Mouse (Mus musculus): ENCODE results near the gene Tmem53.
"Not testable (repeated sequence)": the region's sequence is repeated elsewhere in the genome, so short reads cannot be mapped to it uniquely, and the experiment has no call there.

The Tmem53 gene

DNA sequence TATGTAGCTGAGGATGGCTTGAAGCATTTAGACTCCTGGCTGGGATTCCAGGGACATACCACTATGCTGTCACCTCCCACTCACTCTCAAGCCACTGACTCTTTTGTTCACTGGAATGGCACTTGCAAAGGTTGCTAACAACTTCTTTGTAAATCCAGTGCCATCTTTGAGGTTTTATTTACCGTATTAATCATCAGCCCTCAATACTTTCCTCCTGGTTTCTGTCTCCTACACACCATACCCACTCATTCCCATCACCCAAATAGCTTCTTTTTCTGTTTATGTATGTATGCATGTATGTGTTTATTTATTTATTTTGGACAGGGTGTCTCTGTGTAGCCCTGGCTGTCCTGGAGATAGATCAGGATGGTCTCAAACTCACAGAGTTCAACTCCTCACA is 769 bp upstream of the Tmem53 start:
- DNase-seq (ENCODE audit: low read depth, low spot score) = no peak

DNA sequence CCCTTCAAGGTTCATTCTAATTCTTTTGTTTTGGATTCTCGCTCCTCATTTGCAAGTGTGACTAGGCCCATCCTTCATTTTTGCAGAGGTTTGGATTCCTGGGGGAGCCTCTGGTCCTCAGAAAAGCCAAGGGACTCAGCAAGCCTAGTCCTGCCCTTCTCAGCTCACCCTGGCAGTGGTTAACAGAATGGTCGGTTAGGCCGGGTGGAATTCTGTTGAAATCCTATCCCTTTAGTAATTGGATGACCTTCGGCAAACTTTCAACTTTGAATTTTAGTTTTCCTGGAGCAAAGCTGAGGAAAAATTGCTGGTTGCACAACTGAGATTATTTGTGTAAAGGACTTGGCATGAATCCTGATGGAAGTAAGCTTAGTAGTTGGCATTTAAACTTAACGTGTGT is 600 bp downstream of the Tmem53 start:
- DNase-seq (ENCODE audit: low read depth, low spot score) = peak; percentile 47

GRCm38 (mm10) chr4:117252755-117253154 is 1.0 kb downstream of the Tmem53 start:
- no peak for DNase-seq (ENCODE audit: low read depth, low spot score)

- no peak for DNase-seq (ENCODE audit: low read depth, low spot score)
Measured at GRCm38 (mm10) chr4:117253218-117254016, 1.7 kb downstream of the Tmem53 start.

DNA sequence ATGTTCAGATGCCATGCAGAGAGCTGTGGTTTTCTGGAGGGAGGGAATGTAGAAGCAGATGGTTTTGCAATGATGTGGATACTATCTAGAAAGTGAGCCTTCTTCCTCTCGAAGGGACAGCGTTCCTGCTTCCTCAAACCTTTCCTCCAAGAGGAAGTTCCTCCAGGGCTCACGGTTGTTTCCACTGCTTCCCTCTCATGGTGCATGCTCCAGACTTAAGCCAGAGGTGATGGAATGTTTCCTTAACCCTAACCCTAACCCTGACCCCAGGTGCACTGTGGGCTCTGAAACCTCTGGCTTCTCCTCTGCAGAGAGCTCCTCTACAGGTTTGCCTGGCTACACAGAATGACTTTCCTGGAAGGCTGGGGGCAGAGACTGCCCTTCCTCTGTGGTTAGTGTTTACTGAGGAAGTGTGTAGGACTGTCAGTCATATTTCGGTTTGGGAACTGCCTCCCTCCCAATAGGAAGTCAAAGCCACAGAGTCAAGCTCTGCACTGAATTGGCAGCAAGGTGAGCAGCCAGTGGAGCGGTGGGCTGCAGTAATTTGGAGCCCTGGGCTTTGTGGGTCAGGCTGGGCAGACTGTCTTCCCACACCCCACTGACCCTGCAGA is 2.4 kb downstream of the Tmem53 start:
- no peak for DNase-seq (ENCODE audit: low read depth, low spot score)

- no peak for DNase-seq (ENCODE audit: low read depth, low spot score)
Measured at GRCm38 (mm10) chr4:117254672-117255071, 2.9 kb downstream of the Tmem53 start.

GRCm38 (mm10) chr4:117259909-117260308 is 8.2 kb downstream of the Tmem53 start:
- DNase-seq (ENCODE audit: low read depth, low spot score) = not testable (repeated sequence)

GRCm38 (mm10) chr4:117261222-117261621 is 9.5 kb downstream of the Tmem53 start:
- no peak for DNase-seq (ENCODE audit: low read depth, low spot score)

- DNase-seq (ENCODE audit: low read depth, low spot score) = no peak
Measured at GRCm38 (mm10) chr4:117262101-117262913, 10.6 kb downstream of the Tmem53 start.

GRCm38 (mm10) chr4:117262987-117263386 is 11.2 kb downstream of the Tmem53 start:
- DNase-seq (ENCODE audit: low read depth, low spot score) = no peak

DNA sequence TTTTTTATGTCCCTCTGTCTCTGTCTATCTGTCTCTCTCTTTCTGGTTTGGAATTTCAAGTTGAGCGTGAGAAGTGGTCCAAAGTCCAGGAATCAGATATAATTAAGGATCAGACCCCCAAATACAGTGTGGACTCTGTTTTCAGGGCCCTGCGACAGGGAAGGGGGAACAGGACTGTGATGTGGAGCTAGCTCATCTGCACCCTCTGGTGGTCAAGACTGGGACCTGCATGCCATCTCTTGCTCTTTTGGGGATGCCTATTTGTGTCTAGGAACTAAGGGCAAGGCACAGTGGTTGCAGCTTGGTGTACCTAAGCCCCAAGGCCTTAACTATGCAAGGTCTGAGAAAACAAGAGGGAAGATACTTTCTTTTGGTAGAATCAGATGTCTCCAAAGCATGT is 15.5 kb downstream of the Tmem53 start:
- peak; percentile 59 for DNase-seq (ENCODE audit: low read depth, low spot score)

GRCm38 (mm10) chr4:117267831-117268437 is 16.2 kb downstream of the Tmem53 start:
- DNase-seq (ENCODE audit: low read depth, low spot score) = no peak

GRCm38 (mm10) chr4:117270278-117270677 is 18.5 kb downstream of the Tmem53 start:
- no peak for DNase-seq (ENCODE audit: low read depth, low spot score)

DNA sequence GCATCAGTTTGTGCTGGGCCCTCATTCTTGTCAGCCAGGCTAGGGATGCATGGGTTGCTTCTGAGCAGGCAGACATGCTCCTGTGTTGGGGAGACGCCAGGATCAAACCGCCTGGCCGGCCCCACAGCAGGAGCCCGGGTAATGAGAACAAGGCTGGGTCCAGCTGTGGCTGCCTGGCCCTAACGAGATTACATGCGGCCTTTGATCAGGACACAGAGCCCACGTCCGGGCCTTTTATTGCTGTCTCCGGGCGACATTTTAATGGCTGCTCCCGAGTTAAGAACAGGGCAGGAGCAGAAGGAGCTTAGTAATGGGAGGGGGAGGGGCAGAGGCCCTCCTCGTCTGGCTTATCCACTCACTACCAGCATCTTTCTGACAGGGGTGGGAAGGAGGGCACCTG is 20.7 kb downstream of the Tmem53 start:
- DNase-seq (ENCODE audit: low read depth, low spot score) = no peak

- DNase-seq (ENCODE audit: low read depth, low spot score) = no peak
Measured at GRCm38 (mm10) chr4:117274720-117275119, 23.0 kb downstream of the Tmem53 start.

GRCm38 (mm10) chr4:117276281-117276711 is 24.5 kb downstream of the Tmem53 start:
- no peak for DNase-seq (ENCODE audit: low read depth, low spot score)

DNA sequence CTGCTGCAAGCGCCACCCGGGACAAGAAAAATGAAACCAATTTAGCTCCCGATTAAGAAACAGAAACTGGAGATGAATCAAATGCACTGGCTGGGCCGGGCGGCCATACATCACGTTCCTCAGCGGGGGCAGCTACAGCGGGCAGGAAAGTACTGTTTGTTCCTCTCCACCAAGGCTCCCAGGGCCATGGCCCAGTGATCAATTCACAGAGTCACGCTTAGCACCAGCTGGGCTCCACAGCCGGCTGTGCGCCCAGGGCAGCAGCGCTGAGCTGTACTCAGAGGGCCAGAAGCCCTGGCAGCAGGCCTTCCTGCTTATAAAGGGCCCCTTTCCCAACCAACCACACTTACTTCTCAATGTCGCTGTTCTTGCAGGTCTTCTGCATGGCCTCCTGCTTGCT is 25.3 kb downstream of the Tmem53 start:
- DNase-seq (ENCODE audit: low read depth, low spot score) = no peak

GRCm38 (mm10) chr4:117277687-117278086 is 25.9 kb downstream of the Tmem53 start:
- no peak for DNase-seq (ENCODE audit: low read depth, low spot score)

DNA sequence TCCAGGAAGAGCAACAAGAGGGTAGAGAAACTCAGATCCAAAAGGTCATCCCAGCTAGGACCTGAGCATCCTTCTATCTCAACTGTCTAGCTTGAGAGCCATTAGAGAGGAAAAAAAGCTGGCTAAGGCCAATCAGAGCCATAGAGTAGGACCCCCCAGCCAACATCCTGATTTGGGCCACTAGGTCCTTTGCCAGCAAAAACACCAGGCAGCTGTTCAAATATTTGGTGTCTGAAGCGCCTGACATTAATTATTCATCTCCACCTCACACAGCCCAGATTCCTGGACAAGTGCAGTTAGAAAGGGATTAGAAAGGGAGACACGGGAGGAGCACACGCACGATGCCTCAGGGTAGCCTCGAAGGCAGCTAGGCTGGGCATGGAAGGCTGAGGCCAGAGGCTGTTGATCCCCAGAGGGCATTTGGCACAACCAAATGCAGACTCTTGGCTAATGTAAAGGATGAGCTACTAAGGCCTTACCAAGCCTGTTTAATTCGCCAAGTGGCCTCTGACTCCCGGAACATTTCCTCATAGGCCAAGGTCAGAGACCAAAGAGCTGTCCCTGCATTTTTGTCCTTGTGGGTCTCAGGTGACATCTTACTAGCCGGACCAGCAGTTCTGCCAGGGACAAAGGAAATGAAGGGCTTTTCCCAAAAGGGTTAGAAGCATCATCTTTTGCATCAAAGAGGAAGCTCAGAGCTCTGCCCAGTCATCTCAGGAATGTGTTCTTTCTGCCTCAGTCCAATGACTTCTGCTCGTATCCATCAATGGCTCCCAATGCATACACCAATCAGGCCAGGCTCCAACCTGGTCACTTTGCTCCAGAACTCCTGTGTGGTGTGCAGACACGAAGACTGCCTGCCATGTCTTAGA is 26.9 kb downstream of the Tmem53 start:
- no peak for DNase-seq (ENCODE audit: low read depth, low spot score)

- DNase-seq (ENCODE audit: low read depth, low spot score) = no peak
Measured at GRCm38 (mm10) chr4:117279253-117279642, 27.5 kb downstream of the Tmem53 start.

- no peak for DNase-seq (ENCODE audit: low read depth, low spot score)
Measured at GRCm38 (mm10) chr4:117280397-117280930, 28.7 kb downstream of the Tmem53 start.

All from skeletal muscle tissue, adult 2 months (tissue).